Mouse (Mus musculus) CH12.LX (cell line): ENCODE data around the gene Cdc42ep5.
A peak's percentile ranks its signal among the peaks of the same experiment; 100 is the strongest.

Experiments
- CTCF ChIP-seq, 2 experiments: IDR thresholded peaks in 1 of 2; conservative IDR thresholded peaks in 1 of 2; 2 replicates each; pipeline ENCODE4 v1.5.1; 2011 to 2012; ENCODE audit warnings: low read depth in 2 of 2, low read length in 2 of 2, improper control_type of control experiment in 1 of 2, inconsistent platforms in 1 of 2, mild to moderate bottlenecking in 1 of 2, moderate library complexity in 1 of 2
- ELF1 ChIP-seq: IDR thresholded peaks from 2 replicates; pipeline ENCODE4 v1.6.1; 2014; ENCODE audit warnings: low read depth, mild to moderate bottlenecking, inconsistent platforms, low read length, improper control_type of control experiment
- EP300 ChIP-seq: IDR thresholded peaks from 2 replicates; pipeline ENCODE4 v1.6.1; 2011; ENCODE audit warnings: low read length, improper control_type of control experiment
- GABPA ChIP-seq: IDR thresholded peaks from 2 replicates; pipeline ENCODE4 v1.6.1; 2012; ENCODE audit warnings: low read depth, low read length, improper control_type of control experiment, inconsistent platforms; ENCODE audit not compliant: insufficient replicate concordance
- MAFK ChIP-seq: IDR thresholded peaks from 2 replicates; pipeline ENCODE4 v1.6.1; 2011; ENCODE audit warnings: low read length, improper control_type of control experiment; ENCODE audit not compliant: insufficient replicate concordance
- MAX ChIP-seq: IDR thresholded peaks from 2 replicates; pipeline ENCODE4 v1.6.1; 2011; ENCODE audit warnings: low read length, improper control_type of control experiment
- MYC ChIP-seq: IDR thresholded peaks from 2 replicates; pipeline ENCODE4 v1.6.1; 2011; ENCODE audit warnings: low read depth, mild to moderate bottlenecking, improper control_type of control experiment, low read length
- POLR2A ChIP-seq: IDR thresholded peaks from 2 replicates; pipeline ENCODE4 v1.6.1; 2011; ENCODE audit warnings: low read depth, mild to moderate bottlenecking, improper control_type of control experiment, low read length
- USF1 ChIP-seq: IDR thresholded peaks from 2 replicates; pipeline ENCODE4 v1.6.1; 2014; ENCODE audit warnings: low read depth, mild to moderate bottlenecking, inconsistent platforms, low read length, improper control_type of control experiment
- ZNF384 ChIP-seq: IDR thresholded peaks from 2 replicates; pipeline ENCODE4 v1.6.1; 2012; ENCODE audit warnings: low read depth, low read length, improper control_type of control experiment, inconsistent platforms

DNA sequence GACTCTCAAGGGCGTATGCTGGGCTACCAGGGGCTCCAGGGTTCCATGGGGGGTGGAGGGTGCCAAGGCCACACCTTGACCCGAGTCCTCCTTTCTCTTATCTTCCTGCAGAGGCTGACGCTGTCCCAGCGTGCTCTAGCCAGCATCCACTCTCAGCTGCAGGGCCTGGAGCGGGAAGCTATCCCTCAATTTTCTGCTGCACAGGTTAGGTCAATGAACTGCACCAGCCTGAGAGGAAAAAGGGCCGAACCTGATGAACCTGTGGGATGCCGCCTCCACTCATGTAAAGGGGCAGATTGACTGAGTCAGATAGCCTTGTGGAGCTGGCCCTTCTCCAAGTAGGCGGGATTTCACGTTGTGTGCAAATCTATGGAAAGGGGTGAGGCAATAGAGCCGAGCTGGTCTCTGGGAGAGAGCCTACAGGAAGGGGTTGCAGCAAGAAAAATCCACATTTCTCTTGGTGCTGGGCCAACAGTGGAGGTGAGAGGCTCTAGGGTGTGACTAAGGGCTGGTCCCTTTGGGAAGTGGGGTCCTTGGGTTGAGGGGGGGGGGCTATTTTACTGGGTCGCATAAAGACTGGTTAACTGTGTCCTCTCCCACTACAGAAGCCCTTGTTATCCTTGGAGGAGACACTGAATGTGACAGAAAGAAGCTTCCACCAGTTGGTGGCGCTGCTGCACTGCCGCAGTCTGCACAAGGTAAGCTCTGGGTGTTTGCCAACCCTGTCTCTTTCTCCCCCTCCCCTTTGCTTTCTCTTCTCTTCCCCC, 33.8 kb downstream of the Cdc42ep5 start:
- TF ChIP-seq ELF1 (no peak), CTCF (conservative IDR thresholded peaks at IDR 0.05 in 1 of 2, IDR thresholded peaks at IDR 0.05 in 1 of 2; ENCODE audit: low read depth in 2 of 2, low read length in 2 of 2) (peak; percentile 70 to 93; a peak in 3 of 4 replicates), USF1 (no peak), POLR2A (no peak), MAFK (no peak), EP300 (no peak), MAX (no peak), ZNF384 (no peak), MYC (no peak), GABPA (no peak)
